Mouse (Mus musculus) forebrain, embryonic 10.5 days (tissue): ENCODE measurements around the gene Fam219a. TPM values are rescaled to one million over a fixed set of nuclear protein-coding genes. Genes with fewer than 3 reads are reported as not detected.

ENCODE experiments used
- DNase-seq: peaks from one replicate; pipeline ENCODE4 v3.0.0-alpha.2; 2017; ENCODE audit warnings: low spot score; ENCODE audit errors: extremely low spot score
- H3K27ac ChIP-seq: fragments of 300-500 bp; sonication (generic); 2 replicates; pipeline ENCODE4 v1.5.1; 2016; ENCODE audit warnings: mild to moderate bottlenecking
- H3K27me3 ChIP-seq: fragments of 300-500 bp; sonication (generic); 2 replicates; pipeline ENCODE4 v1.6.1; 2016; ENCODE audit warnings: mild to moderate bottlenecking; ENCODE audit not compliant: poor library complexity, severe bottlenecking
- H3K36me3 ChIP-seq: fragments of 300-500 bp; sonication (generic); replicated peaks from 2 replicates; pipeline ENCODE4 v1.6.1; 2016; ENCODE audit warnings: mild to moderate bottlenecking, moderate library complexity
- H3K4me1 ChIP-seq: fragments of 300-500 bp; sonication (generic); 2 replicates; pipeline ENCODE4 v1.6.1; 2016
- H3K4me3 ChIP-seq: fragments of 300-500 bp; sonication (generic); 2 replicates; pipeline ENCODE4 v1.5.1; 2016; ENCODE audit warnings: mild to moderate bottlenecking, moderate library complexity
- H3K9me3 ChIP-seq: fragments of 300-500 bp; sonication (generic); 2 replicates; pipeline ENCODE4 v1.6.1; 2016; ENCODE audit warnings: mild to moderate bottlenecking, moderate library complexity
- WGBS: fragments of 180-500 bp; shearing (Covaris S2); methylation state at CpG from one replicate; pipeline ENCODE4 v1.1.7; 2016; 5-methylcytosine and 5-hydroxymethylcytosine counted together
- polyA plus RNA-seq: library from polyadenylated mRNA; unstranded; fragments of >200 nt; fragmentation: Nextera tagmentation; extraction: Ambion mirVana; gene quantifications from 2 replicates; pipeline ENCODE4 v1.2.1, GENCODE M21; 2016

Gene Fam219a
- 1.8 and 3.3 TPM in 2 replicates for polyA plus RNA-seq

DNA sequence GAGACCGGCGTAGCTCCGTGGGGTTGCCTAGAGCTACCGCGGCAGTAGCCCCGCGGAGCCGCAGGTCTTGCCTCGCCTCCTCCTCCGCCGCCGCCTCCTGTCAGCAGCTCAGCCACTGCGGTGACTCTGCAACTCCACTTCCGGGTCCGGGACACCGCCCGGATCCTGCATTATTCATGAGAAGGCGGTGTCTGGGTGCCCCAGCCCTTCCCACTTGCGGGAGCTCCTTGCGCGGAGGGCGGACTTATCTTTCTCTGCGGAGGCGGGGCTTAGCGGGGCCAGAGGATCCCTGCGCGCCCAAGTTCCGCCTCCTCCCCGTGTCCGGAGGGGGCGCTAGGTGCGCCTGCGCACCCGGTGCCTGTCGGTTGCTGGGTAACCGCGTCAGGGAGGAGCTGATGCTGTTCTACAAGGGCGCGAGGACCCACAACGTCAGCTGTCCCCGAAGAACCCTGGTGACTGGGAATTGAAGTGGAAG is at the start of gene Fam219a, which contains the start of gene Dnaic1:
Gene Fam219a, minus strand, starts transcription at position 128 of the 475 bp plus-strand sequence.
Gene Dnaic1, plus strand, starts transcription at position 365 of the 475 bp plus-strand sequence.
- WGBS: under 1% methylated on average over 41 of the region's 41 CpGs
- peak within 1 kb of the TSS; percentile 83 for H3K27ac ChIP-seq

DNA sequence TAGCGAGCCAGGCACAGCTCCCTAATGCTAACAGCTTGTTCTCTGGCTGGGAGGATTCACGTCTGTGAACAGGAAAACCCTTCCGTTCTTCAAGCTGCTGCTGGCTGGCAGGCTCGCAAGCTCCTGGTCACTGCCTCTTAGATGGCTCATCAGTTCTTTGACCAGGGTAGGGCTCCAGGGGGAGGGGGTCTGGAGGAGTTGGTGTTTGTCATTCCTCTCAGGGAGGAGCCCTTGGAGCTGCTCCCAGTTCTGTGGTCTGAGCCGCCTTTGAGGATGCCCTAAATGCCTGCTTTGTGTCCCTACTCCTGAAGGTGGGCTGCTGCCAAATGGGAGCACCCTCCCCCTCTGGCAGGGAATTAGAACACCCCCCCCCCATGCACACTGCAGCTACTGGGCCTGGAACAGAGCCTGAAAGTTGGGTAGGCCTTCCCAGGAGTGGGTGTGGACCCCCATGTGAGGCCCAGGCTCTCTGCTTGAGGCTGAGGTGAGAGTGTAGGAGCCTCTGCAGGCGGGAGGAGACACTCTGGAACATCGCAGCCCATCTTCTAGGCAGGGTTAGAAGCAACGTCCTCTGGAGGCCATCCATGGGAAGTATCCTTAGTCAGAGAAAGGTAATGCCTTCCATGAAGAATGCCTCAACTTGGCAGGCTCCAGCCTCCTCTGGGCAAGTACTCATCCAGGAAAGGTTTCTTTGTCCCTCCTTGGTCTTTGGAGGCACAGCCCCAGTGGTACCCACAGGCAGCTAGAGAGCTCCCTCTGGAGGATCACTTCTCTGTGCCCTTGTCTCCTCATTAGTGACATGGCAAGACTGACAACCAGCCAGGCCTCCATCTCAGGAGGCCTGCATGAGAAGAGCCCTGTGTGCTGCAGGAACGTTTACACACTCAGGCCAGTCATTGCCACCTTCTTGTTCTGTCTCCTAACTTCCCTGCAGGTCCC is 46.6 kb upstream of the Fam219a start:
- H3K4me1 ChIP-seq: peaks cover 60% of the 10 kb centered on the region
- H3K27ac ChIP-seq: 0 out of 2 replicates have a peak overlapping the region, but pooled peaks have one; percentile 48
- no peak for DNase-seq
- 71% methylated on average over 9 of the region's 9 CpGs for WGBS
- H3K9me3 ChIP-seq: no peaks in the 10 kb centered on the region
- no peak overlapping the region for H3K4me3 ChIP-seq
- H3K27me3 ChIP-seq: peaks cover 68% of the 10 kb centered on the region
- no peaks in the 10 kb centered on the region for H3K36me3 ChIP-seq

More for the DNA sequence above, at the start of gene Fam219a, which contains the start of gene Dnaic1:
- DNase-seq: peak; percentile 98
- H3K9me3 ChIP-seq: no peaks in the 10 kb centered on the region
- H3K4me1 ChIP-seq: peaks cover 38% of the 10 kb centered on the region
- peak within 1 kb of the TSS; percentile 75 for H3K4me3 ChIP-seq
- H3K36me3 ChIP-seq: no peaks in the 10 kb centered on the region
- peaks cover 41% of the 10 kb centered on the region for H3K27me3 ChIP-seq

- Histone ChIP-seq H3K36me3 (no peaks in the 10 kb centered on the region), H3K27me3 (peaks cover 67% of the 10 kb centered on the region), H3K4me3 (no peak overlapping the region), H3K4me1 (peaks cover 76% of the 10 kb centered on the region), H3K27ac (no peak overlapping the region), H3K9me3 (no peaks in the 10 kb centered on the region)
- WGBS: 12% methylated on average over 7 of the region's 7 CpGs
- peak; percentile 83 for DNase-seq
Observed at GRCm38 (mm10) chr4:41614156-41614555, 44.8 kb upstream of the Fam219a start.

DNA sequence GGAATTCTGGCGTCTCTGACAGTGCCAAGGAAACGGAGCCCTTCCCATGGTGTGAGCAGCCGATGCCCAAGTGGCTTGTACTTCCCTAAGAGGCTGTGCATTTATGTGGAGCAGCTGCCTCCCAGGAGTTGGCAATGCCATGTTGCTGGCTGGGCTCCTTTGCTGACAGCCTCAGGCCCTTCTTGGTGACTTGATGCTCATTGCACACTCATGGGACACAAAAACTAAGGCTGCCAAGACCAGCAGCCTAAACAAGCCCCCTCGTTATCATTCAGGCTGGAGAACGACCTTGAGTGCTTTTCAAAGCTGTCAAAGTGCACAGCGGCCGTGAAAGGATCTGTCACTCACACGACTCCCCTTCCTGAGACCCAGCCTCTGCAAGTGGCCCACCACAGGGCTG is 42.8 kb upstream of the Fam219a start:
- Histone ChIP-seq H3K27me3 (peaks cover 54% of the 10 kb centered on the region), H3K9me3 (no peaks in the 10 kb centered on the region), H3K4me1 (peaks cover 65% of the 10 kb centered on the region), H3K4me3 (no peak overlapping the region), H3K36me3 (no peaks in the 10 kb centered on the region), H3K27ac (peak overlapping the region; percentile 59)
- DNase-seq: peak; percentile 54
- 49% methylated on average over 8 of the region's 8 CpGs for WGBS

- no peak overlapping the region for H3K4me3 ChIP-seq
- peaks cover 39% of the 10 kb centered on the region for H3K27me3 ChIP-seq
- H3K4me1 ChIP-seq: peaks cover 60% of the 10 kb centered on the region
- no peak overlapping the region; the same call in 1 of the 2 replicates for H3K27ac ChIP-seq
- 41% methylated on average over 6 of the region's 6 CpGs for WGBS
- DNase-seq: no peak
- no peaks in the 10 kb centered on the region for H3K36me3 ChIP-seq
- no peaks in the 10 kb centered on the region for H3K9me3 ChIP-seq
Observed at GRCm38 (mm10) chr4:41610594-41610980, 41.2 kb upstream of the Fam219a start.

GRCm38 (mm10) chr4:41609681-41610593 is 40.6 kb upstream of the Fam219a start:
- Histone ChIP-seq H3K27me3 (peaks cover 34% of the 10 kb centered on the region), H3K9me3 (no peaks in the 10 kb centered on the region), H3K4me1 (peaks cover 58% of the 10 kb centered on the region), H3K36me3 (no peaks in the 10 kb centered on the region), H3K4me3 (no peak overlapping the region), H3K27ac (0 out of 2 replicates have a peak overlapping the region, but pooled peaks have one; percentile 5)
- no peak for DNase-seq
- WGBS: 90% methylated on average over 10 of the region's 10 CpGs

- no peak overlapping the region for H3K4me3 ChIP-seq
- peaks cover 40% of the 10 kb centered on the region for H3K4me1 ChIP-seq
- H3K36me3 ChIP-seq: no peaks in the 10 kb centered on the region
- H3K9me3 ChIP-seq: no peaks in the 10 kb centered on the region
- DNase-seq: peak; percentile 32
- H3K27ac ChIP-seq: no peak overlapping the region
- WGBS: 35% methylated on average over 4 of the region's 4 CpGs
- peaks cover 46% of the 10 kb centered on the region for H3K27me3 ChIP-seq
Observed at GRCm38 (mm10) chr4:41606784-41607183, 37.4 kb upstream of the Fam219a start.

DNA sequence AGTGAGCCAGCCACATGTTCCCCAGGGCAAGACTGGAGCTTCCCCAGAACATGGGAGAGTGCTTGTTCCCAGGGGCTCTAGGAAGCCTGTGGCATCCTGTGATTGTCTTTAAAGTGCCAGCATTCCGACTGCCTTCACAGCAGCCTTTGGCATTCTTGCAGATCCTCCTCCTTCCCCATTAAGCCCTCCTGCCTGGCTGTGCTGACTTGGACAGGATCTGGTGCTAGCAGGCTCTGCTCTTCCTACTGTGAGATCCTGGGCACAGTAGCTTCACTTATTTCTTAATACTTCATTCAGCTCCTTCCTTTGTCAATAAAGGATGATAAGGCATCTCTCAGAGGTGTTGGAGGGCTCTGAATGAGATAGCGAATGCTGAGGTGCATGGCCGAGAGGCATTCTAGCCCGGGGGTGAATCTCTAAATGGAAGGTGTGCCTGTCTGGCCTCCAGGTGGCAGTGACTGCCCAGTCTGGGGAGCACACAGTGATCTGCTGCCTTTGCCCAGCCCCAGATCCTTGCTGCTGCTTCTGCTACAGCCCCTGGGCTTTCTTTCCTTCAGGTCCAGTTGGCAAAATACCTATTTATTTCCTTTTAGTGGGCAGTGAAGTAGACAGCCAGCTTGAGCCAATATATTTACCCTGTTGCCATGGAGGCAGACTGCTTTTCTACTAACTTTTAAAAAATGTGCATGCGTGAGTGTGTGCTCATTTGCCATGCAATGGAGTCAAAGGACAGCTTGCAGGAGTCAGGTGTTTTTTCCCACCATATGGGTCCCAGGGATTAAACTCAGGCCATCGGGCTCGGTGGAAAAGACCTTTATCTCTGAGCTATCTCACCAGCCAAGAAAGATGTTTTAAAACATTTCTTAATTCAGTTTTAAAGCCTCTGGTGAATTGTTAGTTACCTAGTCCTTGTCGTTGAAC is 35.4 kb upstream of the Fam219a start:
- Histone ChIP-seq H3K9me3 (no peaks in the 10 kb centered on the region), H3K4me3 (no peak overlapping the region), H3K27me3 (peaks cover 36% of the 10 kb centered on the region), H3K4me1 (peaks cover 19% of the 10 kb centered on the region), H3K36me3 (no peaks in the 10 kb centered on the region), H3K27ac (no peak overlapping the region)
- DNase-seq: no peak
- 49% methylated on average over 8 of the region's 8 CpGs for WGBS

GRCm38 (mm10) chr4:41602818-41603217 is 33.5 kb upstream of the Fam219a start:
- no peak overlapping the region for H3K27ac ChIP-seq
- H3K4me1 ChIP-seq: peaks cover 15% of the 10 kb centered on the region
- 30% methylated on average over 4 of the region's 4 CpGs for WGBS
- no peak for DNase-seq
- no peaks in the 10 kb centered on the region for H3K36me3 ChIP-seq
- H3K27me3 ChIP-seq: peaks cover 27% of the 10 kb centered on the region
- no peak overlapping the region for H3K4me3 ChIP-seq
- H3K9me3 ChIP-seq: no peaks in the 10 kb centered on the region

DNA sequence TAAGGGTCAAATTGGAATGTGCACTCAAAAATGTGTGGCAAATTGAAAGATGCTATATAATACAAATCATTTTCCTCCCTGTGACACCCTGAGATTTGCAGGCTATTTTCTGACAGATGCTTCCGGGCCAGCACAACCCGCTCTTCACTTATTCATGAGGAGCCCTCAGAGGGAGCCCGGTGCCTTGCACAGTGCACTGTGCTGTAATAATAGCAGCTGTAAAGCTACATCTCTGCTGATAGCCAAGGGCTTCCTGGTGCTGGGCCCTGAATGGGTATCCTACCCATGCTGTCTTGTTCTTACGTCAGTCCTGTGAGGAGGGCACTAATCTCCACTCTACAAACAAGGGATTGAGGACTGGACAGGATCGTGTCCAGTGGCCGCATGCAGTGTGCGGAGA is 14.0 kb upstream of the Fam219a start:
- H3K36me3 ChIP-seq: no peaks in the 10 kb centered on the region
- H3K4me1 ChIP-seq: no peaks in the 10 kb centered on the region
- WGBS: 87% methylated on average over 7 of the region's 7 CpGs
- peaks cover 5% of the 10 kb centered on the region; the same call in 1 of the 2 replicates for H3K27me3 ChIP-seq
- no peak overlapping the region for H3K27ac ChIP-seq
- H3K4me3 ChIP-seq: no peak overlapping the region
- no peak for DNase-seq
- H3K9me3 ChIP-seq: no peaks in the 10 kb centered on the region

DNA sequence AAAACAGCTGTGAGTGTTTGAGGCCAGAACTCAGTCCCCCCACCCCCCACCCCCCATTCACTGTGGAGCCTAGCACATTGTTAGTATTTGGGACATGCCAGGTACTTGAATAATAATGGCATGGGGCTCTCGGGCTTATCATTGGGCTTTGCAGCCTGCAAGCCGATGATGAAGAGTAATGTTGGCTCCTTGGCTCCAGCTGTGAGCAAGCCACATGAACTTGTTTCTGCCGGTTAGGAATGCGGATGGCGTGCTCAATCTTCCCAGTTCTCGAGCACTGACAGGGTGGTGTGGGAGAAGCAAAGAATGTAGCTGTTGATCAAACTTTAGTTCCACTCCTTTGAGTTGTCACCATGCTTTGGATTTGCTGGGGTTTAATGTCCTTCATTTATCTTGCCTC is 6.6 kb upstream of the Fam219a start:
- Histone ChIP-seq H3K4me1 (peaks cover 12% of the 10 kb centered on the region), H3K36me3 (no peaks in the 10 kb centered on the region), H3K4me3 (no peak overlapping the region), H3K9me3 (no peaks in the 10 kb centered on the region), H3K27ac (no peak overlapping the region), H3K27me3 (peaks cover 12% of the 10 kb centered on the region)
- DNase-seq: no peak
- 72% methylated on average over 6 of the region's 6 CpGs for WGBS
